Mouse (Mus musculus): ENCODE measurements at regions not wholly inside any gene's neighbourhood (a gene's known extent, or its start where the extent isn't known, plus 50 kb on each side); places are given as distances from the start of the nearest gene placed in this dataset.

- 92% methylated on average over 3 of the region's 3 CpGs for WGBS
- DNase-seq (ENCODE audit: low spot score) (no peak), ATAC-seq (ENCODE audit: low FRiP score, low read depth) (no peak)
- H3K36me3 ChIP-seq (ENCODE audit: control insufficient read depth, insufficient read depth, low read length), result no peaks in the 10 kb centered on the region
- no peaks in the 10 kb centered on the region for H3K9me3 ChIP-seq (ENCODE audit: control insufficient read depth, low read length)
- H3K4me2 ChIP-seq (replicated peaks; ENCODE audit: low read depth, low read length, severe bottlenecking), result no peak overlapping the region
- no peak overlapping the region for H3K4me3 ChIP-seq (replicated peaks; ENCODE audit: low read length)
- H3K27me3 ChIP-seq (ENCODE audit: control insufficient read depth, insufficient read depth, low read length), result no peaks in the 10 kb centered on the region
- H3K9ac ChIP-seq (ENCODE audit: low read depth, low read length, severe bottlenecking), result no peak overlapping the region
- no peak overlapping the region for H3K27ac ChIP-seq (replicated peaks; ENCODE audit: low read depth, low read length)
- TF ChIP-seq POLR2A (IDR thresholded peaks at IDR 0.05; ENCODE audit: borderline replicate concordance, extremely low read depth, insufficient read depth, insufficient read length), result no peak
- no peaks in the 10 kb centered on the region for H3K4me1 ChIP-seq (ENCODE audit: control insufficient read depth, insufficient read depth, low read length)
Observed at GRCm38 (mm10) chr5:91294957-91295356, 107.8 kb downstream of the Btc start.

GRCm38 (mm10) chr5:91297068-91297467 is 105.7 kb downstream of the Btc start:
- Histone ChIP-seq H3K4me2 (replicated peaks; ENCODE audit: low read depth, low read length, severe bottlenecking) (no peak overlapping the region), H3K27ac (replicated peaks; ENCODE audit: low read depth, low read length) (no peak overlapping the region), H3K9me3 (ENCODE audit: control insufficient read depth, low read length) (no peaks in the 10 kb centered on the region), H3K4me1 (ENCODE audit: control insufficient read depth, insufficient read depth, low read length) (no peaks in the 10 kb centered on the region), H3K27me3 (ENCODE audit: control insufficient read depth, insufficient read depth, low read length) (no peaks in the 10 kb centered on the region), H3K36me3 (ENCODE audit: control insufficient read depth, insufficient read depth, low read length) (no peaks in the 10 kb centered on the region), H3K4me3 (replicated peaks; ENCODE audit: low read length) (no peak overlapping the region), H3K9ac (ENCODE audit: low read depth, low read length, severe bottlenecking) (no peak overlapping the region)
- ATAC-seq (ENCODE audit: low FRiP score, low read depth) (no peak), DNase-seq (ENCODE audit: low spot score) (no peak)
- TF ChIP-seq POLR2A (IDR thresholded peaks at IDR 0.05; ENCODE audit: borderline replicate concordance, extremely low read depth, insufficient read depth, insufficient read length), result no peak
- 76% methylated on average over 2 of the region's 2 CpGs for WGBS

GRCm38 (mm10) chr5:91302114-91302513 is 100.7 kb downstream of the Btc start:
- 90% methylated on average over 17 of the region's 17 CpGs for WGBS
- ATAC-seq (ENCODE audit: low FRiP score, low read depth), result no peak
- TF ChIP-seq POLR2A (IDR thresholded peaks at IDR 0.05; ENCODE audit: borderline replicate concordance, extremely low read depth, insufficient read depth, insufficient read length), result no peak

GRCm38 (mm10) chr5:91302943-91303342 is 99.9 kb downstream of the Btc start:
- H3K9me3 ChIP-seq (ENCODE audit: control insufficient read depth, low read length), result no peaks in the 10 kb centered on the region
- H3K9ac ChIP-seq (ENCODE audit: low read depth, low read length, severe bottlenecking), result no peak overlapping the region
- no peak for DNase-seq (ENCODE audit: low spot score)
- H3K36me3 ChIP-seq (ENCODE audit: control insufficient read depth, insufficient read depth, low read length), result no peaks in the 10 kb centered on the region
- H3K4me2 ChIP-seq (replicated peaks; ENCODE audit: low read depth, low read length, severe bottlenecking), result no peak overlapping the region
- H3K4me1 ChIP-seq (ENCODE audit: control insufficient read depth, insufficient read depth, low read length), result no peaks in the 10 kb centered on the region
- H3K4me3 ChIP-seq (replicated peaks; ENCODE audit: low read length), result no peak overlapping the region
- 82% methylated on average over 9 of the region's 9 CpGs for WGBS
- no peaks in the 10 kb centered on the region for H3K27me3 ChIP-seq (ENCODE audit: control insufficient read depth, insufficient read depth, low read length)
- no peak for TF ChIP-seq POLR2A (IDR thresholded peaks at IDR 0.05; ENCODE audit: borderline replicate concordance, extremely low read depth, insufficient read depth, insufficient read length)
- no peak for ATAC-seq (ENCODE audit: low FRiP score, low read depth)
- no peak overlapping the region for H3K27ac ChIP-seq (replicated peaks; ENCODE audit: low read depth, low read length)

More at GRCm38 (mm10) chr5:91302114-91302513, 100.7 kb downstream of the Btc start:
- DNase-seq (ENCODE audit: low spot score), result no peak
- H3K9ac ChIP-seq (ENCODE audit: low read depth, low read length, severe bottlenecking), result no peak overlapping the region
- no peak overlapping the region for H3K4me3 ChIP-seq (replicated peaks; ENCODE audit: low read length)
- H3K4me1 ChIP-seq (ENCODE audit: control insufficient read depth, insufficient read depth, low read length), result no peaks in the 10 kb centered on the region
- no peaks in the 10 kb centered on the region for H3K27me3 ChIP-seq (ENCODE audit: control insufficient read depth, insufficient read depth, low read length)
- no peaks in the 10 kb centered on the region for H3K36me3 ChIP-seq (ENCODE audit: control insufficient read depth, insufficient read depth, low read length)
- H3K9me3 ChIP-seq (ENCODE audit: control insufficient read depth, low read length), result no peaks in the 10 kb centered on the region
- no peak overlapping the region for H3K27ac ChIP-seq (replicated peaks; ENCODE audit: low read depth, low read length)
- no peak overlapping the region for H3K4me2 ChIP-seq (replicated peaks; ENCODE audit: low read depth, low read length, severe bottlenecking)

GRCm38 (mm10) chr5:91303702-91304101 is 99.1 kb downstream of the Btc start:
- no peaks in the 10 kb centered on the region for H3K4me1 ChIP-seq (ENCODE audit: control insufficient read depth, insufficient read depth, low read length)
- ATAC-seq (ENCODE audit: low FRiP score, low read depth) (no peak), DNase-seq (ENCODE audit: low spot score) (no peak)
- TF ChIP-seq POLR2A (IDR thresholded peaks at IDR 0.05; ENCODE audit: borderline replicate concordance, extremely low read depth, insufficient read depth, insufficient read length), result no peak
- WGBS, result 70% methylated on average over 5 of the region's 5 CpGs
- no peak overlapping the region for H3K4me3 ChIP-seq (replicated peaks; ENCODE audit: low read length)
- no peak overlapping the region for H3K27ac ChIP-seq (replicated peaks; ENCODE audit: low read depth, low read length)
- H3K9me3 ChIP-seq (ENCODE audit: control insufficient read depth, low read length), result no peaks in the 10 kb centered on the region
- no peaks in the 10 kb centered on the region for H3K27me3 ChIP-seq (ENCODE audit: control insufficient read depth, insufficient read depth, low read length)
- H3K4me2 ChIP-seq (replicated peaks; ENCODE audit: low read depth, low read length, severe bottlenecking), result no peak overlapping the region
- H3K9ac ChIP-seq (ENCODE audit: low read depth, low read length, severe bottlenecking), result no peak overlapping the region
- no peaks in the 10 kb centered on the region for H3K36me3 ChIP-seq (ENCODE audit: control insufficient read depth, insufficient read depth, low read length)

- H3K9me3 ChIP-seq (ENCODE audit: control insufficient read depth, low read length), result no peaks in the 10 kb centered on the region
- no peak overlapping the region for H3K4me2 ChIP-seq (replicated peaks; ENCODE audit: low read depth, low read length, severe bottlenecking)
- DNase-seq (ENCODE audit: low spot score) (no peak), ATAC-seq (ENCODE audit: low FRiP score, low read depth) (no peak)
- H3K9ac ChIP-seq (ENCODE audit: low read depth, low read length, severe bottlenecking), result no peak overlapping the region
- no peak overlapping the region for H3K4me3 ChIP-seq (replicated peaks; ENCODE audit: low read length)
- H3K4me1 ChIP-seq (ENCODE audit: control insufficient read depth, insufficient read depth, low read length), result no peaks in the 10 kb centered on the region
- H3K27ac ChIP-seq (replicated peaks; ENCODE audit: low read depth, low read length), result no peak overlapping the region
- WGBS, result 70% methylated on average over 3 of the region's 3 CpGs
- no peaks in the 10 kb centered on the region for H3K36me3 ChIP-seq (ENCODE audit: control insufficient read depth, insufficient read depth, low read length)
- no peaks in the 10 kb centered on the region for H3K27me3 ChIP-seq (ENCODE audit: control insufficient read depth, insufficient read depth, low read length)
- TF ChIP-seq POLR2A (IDR thresholded peaks at IDR 0.05; ENCODE audit: borderline replicate concordance, extremely low read depth, insufficient read depth, insufficient read length), result no peak
Observed at GRCm38 (mm10) chr5:91307031-91307430, 95.8 kb downstream of the Btc start.
